Mouse (Mus musculus) forebrain, embryonic 14.5 days (tissue): ENCODE data around the gene 5730596B20Rik. TPM values are rescaled to one million over a fixed set of nuclear protein-coding genes. Genes with fewer than 3 reads are reported as not detected.

ENCODE experiments used
- ATAC-seq: fragments of 200-750 bp; cut with Nextera tagmentation; 2 replicates; pipeline ENCODE4 v1.8.0; 2017; ENCODE audit warnings: mild to moderate bottlenecking, moderate library complexity
- DNase-seq: peaks from one replicate; pipeline ENCODE4 v3.0.0-alpha.2; 2015; ENCODE audit warnings: low spot score
- H3K27ac ChIP-seq: fragments of 300-500 bp; sonication (generic); 2 replicates; pipeline ENCODE4 v1.5.1; 2014; ENCODE audit warnings: low read depth, mild to moderate bottlenecking, control low read depth, low read length, moderate library complexity
- H3K27me3 ChIP-seq: fragments of 300-500 bp; sonication (generic); replicated peaks from 2 replicates; pipeline ENCODE4 v1.6.1; 2014; ENCODE audit warnings: low read length, control low read depth, mixed read lengths; ENCODE audit not compliant: control insufficient read depth, insufficient read depth
- H3K36me3 ChIP-seq: fragments of 300-500 bp; sonication (generic); 2 replicates; pipeline ENCODE4 v1.6.1; 2014; ENCODE audit warnings: low read length, control low read depth; ENCODE audit not compliant: control insufficient read depth, insufficient read depth
- H3K4me1 ChIP-seq: fragments of 300-500 bp; sonication (generic); 2 replicates; pipeline ENCODE4 v1.6.1; 2014; ENCODE audit warnings: antibody characterized with exemption, low read length, control low read depth; ENCODE audit not compliant: control insufficient read depth, insufficient read depth
- H3K4me2 ChIP-seq: fragments of 300-500 bp; sonication (generic); 2 replicates; pipeline ENCODE4 v1.6.1; 2014; ENCODE audit warnings: mild to moderate bottlenecking, control low read depth, low read length
- H3K4me3 ChIP-seq: fragments of 300-500 bp; sonication (generic); 2 replicates; pipeline ENCODE4 v1.5.1; 2014; ENCODE audit warnings: low read depth, low read length, control low read depth
- H3K9ac ChIP-seq: fragments of 300-500 bp; sonication (generic); 2 replicates; pipeline ENCODE4 v1.6.1; 2014; ENCODE audit warnings: mild to moderate bottlenecking, low read length, control low read depth, moderate library complexity
- H3K9me3 ChIP-seq: fragments of 300-500 bp; sonication (generic); replicated peaks from 2 replicates; pipeline ENCODE4 v1.6.1; 2016; ENCODE audit warnings: low read length, control low read depth, mixed read lengths; ENCODE audit not compliant: control insufficient read depth
- WGBS: fragments of 180-500 bp; shearing (Covaris S2); extraction: QIAGEN DNeasy Blood & Tissue Kit; methylation state at CpG from one replicate; pipeline ENCODE4 v1.1.7; 2014; 5-methylcytosine and 5-hydroxymethylcytosine counted together
- polyA plus RNA-seq: library from polyadenylated mRNA; unstranded; fragments of >200 nt; fragmentation: Nextera tagmentation; extraction: Ambion mirVana; gene quantifications from 2 replicates; pipeline ENCODE4 v1.2.1, GENCODE M21; 2014

Gene 5730596B20Rik
- polyA plus RNA-seq, 1 experiment from 2014 or later, result not detected

GRCm38 (mm10) chr6:52171331-52171730, 6.0 kb upstream of the 5730596B20Rik start:
- H3K4me1 ChIP-seq, result no peaks in the 10 kb centered on the region
- no peak overlapping the region for H3K9ac ChIP-seq
- no peak overlapping the region for H3K4me2 ChIP-seq
- H3K9me3 ChIP-seq, result no peaks in the 10 kb centered on the region
- no peak overlapping the region for H3K27ac ChIP-seq
- ATAC-seq, result no peak
- peaks cover 96% of the 10 kb centered on the region for H3K27me3 ChIP-seq
- no peak for DNase-seq
- 0% methylated on average over 4 of the region's 4 CpGs for WGBS
- H3K4me3 ChIP-seq, result no peak overlapping the region
- no peaks in the 10 kb centered on the region for H3K36me3 ChIP-seq

GRCm38 (mm10) chr6:52171938-52172337, 5.4 kb upstream of the 5730596B20Rik start:
- ATAC-seq (no peak), DNase-seq (no peak)
- H3K36me3 ChIP-seq, result no peaks in the 10 kb centered on the region
- no peak overlapping the region for H3K9ac ChIP-seq
- H3K27me3 ChIP-seq, result peaks cover 96% of the 10 kb centered on the region
- no peaks in the 10 kb centered on the region for H3K4me1 ChIP-seq
- H3K9me3 ChIP-seq, result no peaks in the 10 kb centered on the region
- H3K4me2 ChIP-seq, result no peak overlapping the region
- H3K4me3 ChIP-seq, result no peak overlapping the region
- 1% methylated on average over 7 of the region's 7 CpGs for WGBS
- H3K27ac ChIP-seq, result no peak overlapping the region

GRCm38 (mm10) chr6:52172501-52172900, 4.8 kb upstream of the 5730596B20Rik start:
- peak; percentile 42; the same call in 1 of the 2 replicates for ATAC-seq

GRCm38 (mm10) chr6:52173648-52174047, 3.6 kb upstream of the 5730596B20Rik start:
- no peak for DNase-seq
- WGBS, result 3% methylated on average over 4 of the region's 4 CpGs
- Histone ChIP-seq H3K9me3 (no peaks in the 10 kb centered on the region), H3K36me3 (no peaks in the 10 kb centered on the region), H3K27ac (no peak overlapping the region), H3K4me1 (no peaks in the 10 kb centered on the region), H3K27me3 (peaks cover 96% of the 10 kb centered on the region), H3K4me2 (no peak overlapping the region), H3K9ac (no peak overlapping the region), H3K4me3 (no peak overlapping the region)
- ATAC-seq, result no peak

More at GRCm38 (mm10) chr6:52172501-52172900, 4.8 kb upstream of the 5730596B20Rik start:
- Histone ChIP-seq H3K36me3 (no peaks in the 10 kb centered on the region), H3K4me1 (no peaks in the 10 kb centered on the region), H3K27ac (no peak overlapping the region), H3K27me3 (peaks cover 96% of the 10 kb centered on the region), H3K4me2 (peak overlapping the region; percentile 31), H3K9me3 (no peaks in the 10 kb centered on the region), H3K4me3 (no peak overlapping the region), H3K9ac (no peak overlapping the region)
- under 1% methylated on average over 35 of the region's 35 CpGs for WGBS
- DNase-seq, result peak; percentile 46

GRCm38 (mm10) chr6:52174968-52175751, 2.1 kb upstream of the 5730596B20Rik start:
- ATAC-seq (no peak), DNase-seq (no peak)
- H3K27me3 ChIP-seq, result peaks cover 98% of the 10 kb centered on the region
- no peak overlapping the region for H3K27ac ChIP-seq
- H3K4me3 ChIP-seq, result no peak overlapping the region
- H3K4me2 ChIP-seq, result no peak overlapping the region
- no peak overlapping the region for H3K9ac ChIP-seq
- no peaks in the 10 kb centered on the region for H3K9me3 ChIP-seq
- under 1% methylated on average over 28 of the region's 41 CpGs for WGBS
- H3K4me1 ChIP-seq, result no peaks in the 10 kb centered on the region
- H3K36me3 ChIP-seq, result no peaks in the 10 kb centered on the region

GRCm38 (mm10) chr6:52175864-52176263, 1.4 kb upstream of the 5730596B20Rik start:
- H3K36me3 ChIP-seq, result no peaks in the 10 kb centered on the region
- no peak overlapping the region for H3K9ac ChIP-seq
- H3K27ac ChIP-seq, result no peak overlapping the region
- WGBS, result 0% methylated on average over 13 of the region's 35 CpGs
- ATAC-seq (no peak), DNase-seq (no peak)
- H3K4me2 ChIP-seq, result no peak overlapping the region
- H3K4me3 ChIP-seq, result no peak overlapping the region
- H3K27me3 ChIP-seq, result peaks cover 98% of the 10 kb centered on the region
- H3K9me3 ChIP-seq, result no peaks in the 10 kb centered on the region
- no peaks in the 10 kb centered on the region for H3K4me1 ChIP-seq

GRCm38 (mm10) chr6:52176391-52176790, 907 bp upstream of the 5730596B20Rik start:
- Histone ChIP-seq H3K4me3 (no peak overlapping the region), H3K4me1 (no peaks in the 10 kb centered on the region), H3K36me3 (no peaks in the 10 kb centered on the region), H3K27me3 (peaks cover 98% of the 10 kb centered on the region), H3K9ac (no peak overlapping the region), H3K9me3 (no peaks in the 10 kb centered on the region), H3K4me2 (no peak overlapping the region), H3K27ac (no peak overlapping the region)
- no peak for ATAC-seq
- whole genome bisulfite sequencing, result under 1% methylated on average over 6 of the region's 6 CpGs
- DNase-seq, result no peak

GRCm38 (mm10) chr6:52177806-52178205, 508 bp downstream of the 5730596B20Rik start:
- Histone ChIP-seq H3K4me1 (no peaks in the 10 kb centered on the region), H3K4me2 (no peak overlapping the region), H3K27me3 (peaks cover 98% of the 10 kb centered on the region), H3K4me3 (no peak overlapping the region), H3K36me3 (no peaks in the 10 kb centered on the region), H3K9ac (no peak overlapping the region), H3K27ac (no peak overlapping the region), H3K9me3 (no peaks in the 10 kb centered on the region)
- under 1% methylated on average over 9 of the region's 9 CpGs for WGBS
- DNase-seq (no peak), ATAC-seq (no peak)

GRCm38 (mm10) chr6:52178918-52179665, 1.8 kb downstream of the 5730596B20Rik start:
- Histone ChIP-seq H3K36me3 (no peaks in the 10 kb centered on the region), H3K27ac (no peak overlapping the region), H3K9ac (no peak overlapping the region), H3K9me3 (no peaks in the 10 kb centered on the region), H3K27me3 (peaks cover 98% of the 10 kb centered on the region), H3K4me3 (no peak overlapping the region), H3K4me1 (no peaks in the 10 kb centered on the region), H3K4me2 (no peak overlapping the region)
- no peak for ATAC-seq
- WGBS, result 0% methylated on average over 4 of the region's 4 CpGs
- no peak for DNase-seq
